Mouse (Mus musculus) liver, adult 2 months (tissue): ENCODE results near the gene Mall. TPM values are rescaled to one million over a fixed set of nuclear protein-coding genes. Genes with fewer than 3 reads are reported as not detected.

Source experiments
- DNase-seq: peaks from one replicate; pipeline ENCODE4 v3.0.0-alpha.2; 2011; ENCODE audit warnings: low read depth, low spot score; ENCODE audit errors: extremely low read depth
- H3K27ac ChIP-seq: fragments of 200-500 bp; replicated peaks from 2 replicates; pipeline ENCODE4 v1.5.1; 2012; ENCODE audit warnings: low read depth, mild to moderate bottlenecking, control low read depth, inconsistent platforms, low read length; ENCODE audit not compliant: insufficient read depth
- H3K27me3 ChIP-seq: fragments of 200-500 bp; 2 replicates; pipeline ENCODE4 v1.6.1; 2012; ENCODE audit warnings: mild to moderate bottlenecking, moderate library complexity, low read length, inconsistent platforms; ENCODE audit not compliant: control insufficient read depth, insufficient read depth
- H3K36me3 ChIP-seq: fragments of 200-500 bp; 2 replicates; pipeline ENCODE4 v1.6.1; 2012; ENCODE audit warnings: low read length, inconsistent platforms; ENCODE audit not compliant: control insufficient read depth, insufficient read depth
- H3K4me1 ChIP-seq: fragments of 200-500 bp; 2 replicates; pipeline ENCODE4 v1.6.1; 2011; ENCODE audit warnings: low read length; ENCODE audit not compliant: control insufficient read depth, insufficient read depth
- H3K4me3 ChIP-seq: fragments of 200-500 bp; 2 replicates; pipeline ENCODE4 v1.5.1; 2011; ENCODE audit warnings: low read depth, mild to moderate bottlenecking, control low read depth, low read length, moderate library complexity; ENCODE audit not compliant: insufficient read depth
- H3K79me2 ChIP-seq: fragments of 200-500 bp; 2 replicates; pipeline ENCODE4 v1.6.1; 2012; ENCODE audit warnings: inconsistent platforms, mild to moderate bottlenecking, low read length, moderate library complexity; ENCODE audit not compliant: control insufficient read depth, insufficient read depth
- H3K9ac ChIP-seq: fragments of 200-500 bp; 2 replicates; pipeline ENCODE4 v1.6.1; 2012; ENCODE audit warnings: low read depth, mild to moderate bottlenecking, control low read depth, inconsistent platforms, low read length
- CTCF ChIP-seq: fragments of 200-500 bp; IDR thresholded peaks from 2 replicates; pipeline ENCODE4 v1.5.1; 2011; ENCODE audit warnings: low read depth, low read length, control low read depth
- POLR2A ChIP-seq: fragments of 200-500 bp; IDR thresholded peaks from 2 replicates; pipeline ENCODE4 v1.6.1; 2011; ENCODE audit warnings: low read length, control low read depth; ENCODE audit not compliant: insufficient read depth; ENCODE audit errors: extremely low read depth
- WGBS: fragments of 180-500 bp; shearing (Covaris S2); methylation state at CpG from one replicate; pipeline ENCODE4 v1.1.7; 2018; 5-methylcytosine and 5-hydroxymethylcytosine counted together
- polyA plus RNA-seq: library from polyadenylated mRNA; depleted of rRNA; stranded (reverse); fragments of >200 nt; gene quantifications from 2 replicates; pipeline ENCODE4 v1.2.3, GENCODE M21; 2012; rRNA removed
- total RNA-seq: library from RNA; depleted of rRNA; stranded (reverse); fragments of >200 nt; gene quantifications from 2 replicates; pipeline ENCODE4 v1.2.3, GENCODE M21; 2014; rRNA removed

The Mall gene
- total and polyA plus RNA-seq, 2 experiments, result 0.17 TPM; not detected in 1

DNA sequence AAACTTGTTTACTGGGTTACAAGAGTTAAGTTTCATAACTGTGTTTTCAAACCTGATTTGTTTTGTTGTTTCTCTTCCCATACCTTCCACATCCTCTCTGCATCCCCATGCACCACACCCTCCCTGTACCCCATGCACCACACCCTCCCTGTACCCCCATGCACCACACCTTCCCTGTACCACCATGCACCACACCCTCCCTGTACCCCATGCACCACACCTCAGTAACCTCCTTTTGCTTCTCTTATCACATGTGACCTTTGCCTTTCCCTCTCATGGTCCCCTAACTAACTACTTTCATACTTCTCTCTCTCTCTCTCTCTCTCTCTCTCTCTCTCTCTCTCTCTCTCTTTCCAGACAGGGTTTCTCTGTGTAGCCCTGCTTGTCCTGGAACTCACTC is 62.7 kb downstream of the Mall start:
- no peaks in the 10 kb centered on the region for H3K4me1 ChIP-seq
- no peaks in the 10 kb centered on the region for H3K27me3 ChIP-seq
- no peak for DNase-seq
- H3K79me2 ChIP-seq, result no peaks in the 10 kb centered on the region
- TF ChIP-seq POLR2A, result no peak
- TF ChIP-seq CTCF, result no peak
- no peak overlapping the region for H3K27ac ChIP-seq
- no peak overlapping the region for H3K4me3 ChIP-seq
- H3K9ac ChIP-seq, result no peak overlapping the region
- no peaks in the 10 kb centered on the region for H3K36me3 ChIP-seq

- H3K4me3 ChIP-seq, result no peak overlapping the region
- H3K27me3 ChIP-seq, result no peaks in the 10 kb centered on the region
- TF ChIP-seq CTCF, result no peak
- no peak for TF ChIP-seq POLR2A
- H3K36me3 ChIP-seq, result no peaks in the 10 kb centered on the region
- no peaks in the 10 kb centered on the region for H3K79me2 ChIP-seq
- no peak overlapping the region for H3K27ac ChIP-seq
- H3K9ac ChIP-seq, result no peak overlapping the region
- WGBS, result 34% methylated on average over 2 of the region's 2 CpGs
- H3K4me1 ChIP-seq, result no peaks in the 10 kb centered on the region
- no peak for DNase-seq
Observed at GRCm38 (mm10) chr2:127662708-127663107, 67.0 kb downstream of the Mall start.

GRCm38 (mm10) chr2:127656086-127656720 is 73.5 kb downstream of the Mall start, which contains the start of gene Mal:
Gene Mal (minus strand): TSS chr2:127656695.
- H3K4me3 ChIP-seq, result peak within 1 kb of the TSS; percentile 72; the same call in 1 of the 2 replicates
- H3K27ac ChIP-seq, result no peak within 1 kb of the TSS
- no peaks in the 10 kb centered on the region for H3K36me3 ChIP-seq
- 1% methylated on average over 43 of the region's 43 CpGs for WGBS
- H3K9ac ChIP-seq, result peak within 1 kb of the TSS; percentile 53
- H3K4me1 ChIP-seq, result peaks cover 6% of the 10 kb centered on the region
- H3K27me3 ChIP-seq, result peaks cover 12% of the 10 kb centered on the region
- no peak for TF ChIP-seq CTCF
- no peak for TF ChIP-seq POLR2A
- peak; percentile 32 for DNase-seq
- no peaks in the 10 kb centered on the region for H3K79me2 ChIP-seq

GRCm38 (mm10) chr2:127655419-127655818 is 74.3 kb downstream of the Mall start:
- DNase-seq, result no peak
- peaks cover 6% of the 10 kb centered on the region for H3K4me1 ChIP-seq
- H3K27me3 ChIP-seq, result peaks cover 12% of the 10 kb centered on the region
- no peaks in the 10 kb centered on the region for H3K36me3 ChIP-seq
- 0 out of 2 replicates have a peak overlapping the region, but pooled peaks have one; percentile 5 for H3K4me3 ChIP-seq
- no peaks in the 10 kb centered on the region for H3K79me2 ChIP-seq
- TF ChIP-seq CTCF, result no peak
- TF ChIP-seq POLR2A, result no peak
- no peak overlapping the region for H3K9ac ChIP-seq
- no peak overlapping the region for H3K27ac ChIP-seq
- 8% methylated on average over 9 of the region's 9 CpGs for WGBS

DNA sequence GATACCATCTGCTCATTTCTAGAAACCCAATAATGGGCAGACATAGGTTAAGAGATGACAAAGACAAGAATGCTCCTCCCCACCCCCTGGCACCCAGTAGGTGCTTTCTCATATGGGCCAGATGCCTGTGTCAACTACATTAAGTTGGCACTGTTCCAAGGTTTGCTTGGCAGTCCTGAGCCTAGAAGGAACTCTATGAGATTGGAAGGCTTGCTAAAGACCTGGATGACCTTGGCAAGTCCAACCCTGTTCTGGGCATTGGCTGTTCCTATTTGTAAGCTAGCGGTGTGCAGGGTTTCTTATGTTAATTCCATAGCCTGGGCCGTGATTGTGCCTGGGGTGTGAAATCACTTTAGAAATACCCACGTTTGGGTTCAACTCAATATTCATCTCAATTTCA is 74.9 kb downstream of the Mall start:
- Histone ChIP-seq H3K9ac (no peak overlapping the region), H3K79me2 (no peaks in the 10 kb centered on the region), H3K27me3 (peaks cover 12% of the 10 kb centered on the region), H3K4me3 (no peak overlapping the region), H3K27ac (no peak overlapping the region), H3K4me1 (peaks cover 6% of the 10 kb centered on the region), H3K36me3 (no peaks in the 10 kb centered on the region)
- TF ChIP-seq POLR2A, result no peak
- TF ChIP-seq CTCF, result no peak
- 65% methylated on average over 3 of the region's 3 CpGs for WGBS
- no peak for DNase-seq

Other genes with a start within 250 kb of the Mall start
- 0.09 and 0.67 TPM in 2 replicates for gene Kcnip3, start 207.8 kb downstream of the Mall start, total RNA-seq
- 0.25 and 0.45 TPM in 2 replicates for gene Kcnip3, start 207.8 kb downstream of the Mall start, polyA plus RNA-seq
- gene Prom2, start 188.5 kb downstream of the Mall start, total RNA-seq, result 0.07 TPM in 1 of 2 replicates, not detected in the other
- gene Prom2, start 188.5 kb downstream of the Mall start, polyA plus RNA-seq, result 5.9 TPM in 1 of 2 replicates, not detected in the other
- 2.9 and 3.1 TPM in 2 replicates for gene Zfp661, start 142.8 kb downstream of the Mall start, total RNA-seq
- gene Zfp661, start 142.8 kb downstream of the Mall start, polyA plus RNA-seq, result 2.3 TPM in 2 replicates
- 53.2 and 59.9 TPM in 2 replicates for gene Mrps5, start 142.7 kb downstream of the Mall start, total RNA-seq
- 47.1 and 59.8 TPM in 2 replicates for gene Mrps5, start 142.7 kb downstream of the Mall start, polyA plus RNA-seq
- 0.34 and 0.65 TPM in 2 replicates for gene Mal, start 73.2 kb downstream of the Mall start, total RNA-seq
- 0.05 and 0.15 TPM in 2 replicates for gene Mal, start 73.2 kb downstream of the Mall start, polyA plus RNA-seq
- 4.7 and 5.8 TPM in 2 replicates for gene Nphp1, start 59.0 kb upstream of the Mall start, total RNA-seq
- gene Nphp1, start 59.0 kb upstream of the Mall start, polyA plus RNA-seq, result 1.6 and 2.1 TPM in 2 replicates
- gene Mtln, start 62.6 kb upstream of the Mall start, total RNA-seq, result 36.0 and 47.6 TPM in 2 replicates
- gene Mtln, start 62.6 kb upstream of the Mall start, polyA plus RNA-seq, result 29.9 and 30.7 TPM in 2 replicates
- gene Bub1, start 101.9 kb upstream of the Mall start, total RNA-seq, result 0.18 and 0.47 TPM in 2 replicates
- 0.06 TPM in 2 replicates for gene Bub1, start 101.9 kb upstream of the Mall start, polyA plus RNA-seq
- not detected in 2 replicates for gene Acoxl, start 108.9 kb upstream of the Mall start, total RNA-seq
- 0.04 TPM in 1 of 2 replicates, not detected in the other for gene Acoxl, start 108.9 kb upstream of the Mall start, polyA plus RNA-seq